Mouse (Mus musculus) small intestine, adult 2 months (tissue): ENCODE measurements around the gene Kmt5c.

Experiments used
- CTCF ChIP-seq: fragments of 200-500 bp; IDR thresholded peaks from 2 replicates; pipeline ENCODE4 v1.5.1; 2012; ENCODE audit warnings: low read depth, mild to moderate bottlenecking, control low read depth, inconsistent platforms, low read length, moderate library complexity, mixed read lengths; ENCODE audit not compliant: insufficient replicate concordance, insufficient read length; ENCODE audit errors: extremely low read depth
- POLR2A ChIP-seq: fragments of 200-500 bp; IDR thresholded peaks from 2 replicates; pipeline ENCODE4 v1.6.1; 2012; ENCODE audit warnings: low read depth, mild to moderate bottlenecking, control low read depth, inconsistent platforms, low read length, moderate library complexity

- TF ChIP-seq CTCF (no peak), POLR2A (no peak)
Observed at GRCm38 (mm10) chr7:4716955-4717354, 23.0 kb upstream of the Kmt5c start.
